Mouse (Mus musculus): ENCODE data around the gene Slc35b3.

Gene Slc35b3

GRCm38 (mm10) chr13:38960063-38961050 lies at the start of gene Slc35b3:
Slc35b3 (minus strand) TSS chr13:38960875.
- DNase-seq (ENCODE audit: low read depth, low spot score) = peak; percentile 86

GRCm38 (mm10) chr13:39010280-39010679 lies 49.6 kb upstream of the Slc35b3 start:
- DNase-seq (ENCODE audit: low read depth, low spot score) = no peak

- no peak for DNase-seq (ENCODE audit: low read depth, low spot score)
Measured at GRCm38 (mm10) chr13:39003101-39003762, 42.6 kb upstream of the Slc35b3 start.

GRCm38 (mm10) chr13:39002424-39002823 lies 41.7 kb upstream of the Slc35b3 start:
- no peak for DNase-seq (ENCODE audit: low read depth, low spot score)

GRCm38 (mm10) chr13:39001434-39001833 lies 40.8 kb upstream of the Slc35b3 start:
- DNase-seq (ENCODE audit: low read depth, low spot score) = no peak

- peak; percentile 46 for DNase-seq (ENCODE audit: low read depth, low spot score)
Measured at GRCm38 (mm10) chr13:38998958-38999357, 38.3 kb upstream of the Slc35b3 start.

DNA sequence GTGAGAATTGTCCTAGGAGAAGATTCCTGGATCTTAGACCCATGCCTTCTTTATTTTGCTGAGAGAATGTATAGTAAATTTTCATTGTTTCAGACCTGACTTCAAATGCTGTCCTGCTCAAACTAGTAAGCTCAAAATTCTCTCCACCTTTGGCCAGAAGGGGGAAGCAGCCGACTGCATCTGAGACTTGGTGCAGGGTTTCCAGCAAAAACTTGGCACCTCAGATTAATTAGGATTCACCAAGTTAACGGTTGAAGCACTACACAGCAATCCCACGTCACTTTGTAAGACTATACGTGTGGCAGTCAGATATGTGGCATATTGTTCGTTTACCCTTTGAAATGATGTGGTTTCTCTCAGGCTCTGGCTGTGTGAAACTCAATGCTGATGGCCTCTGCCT lies 31.9 kb upstream of the Slc35b3 start:
- peak; percentile 27 for DNase-seq (ENCODE audit: low read depth, low spot score)

DNA sequence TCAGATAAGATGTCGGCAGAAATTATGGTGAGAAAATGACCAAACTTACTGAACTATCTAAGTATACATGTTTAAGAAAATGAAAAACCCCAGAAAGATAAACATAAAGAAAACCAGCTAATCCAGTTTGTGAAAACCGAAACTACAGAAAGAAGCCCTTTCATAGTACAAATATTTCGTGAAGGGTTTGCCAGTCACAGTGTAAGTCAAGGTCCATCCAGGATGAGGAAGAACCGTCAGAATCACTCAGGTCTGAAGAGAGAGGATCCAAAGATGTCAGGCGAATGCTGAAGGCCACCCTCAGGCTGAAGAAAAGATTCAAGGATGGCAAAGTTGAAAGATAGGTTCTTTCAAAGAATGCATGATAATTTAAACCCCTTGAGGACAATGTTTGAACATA lies 23.1 kb upstream of the Slc35b3 start:
- no peak for DNase-seq (ENCODE audit: low read depth, low spot score)

DNA sequence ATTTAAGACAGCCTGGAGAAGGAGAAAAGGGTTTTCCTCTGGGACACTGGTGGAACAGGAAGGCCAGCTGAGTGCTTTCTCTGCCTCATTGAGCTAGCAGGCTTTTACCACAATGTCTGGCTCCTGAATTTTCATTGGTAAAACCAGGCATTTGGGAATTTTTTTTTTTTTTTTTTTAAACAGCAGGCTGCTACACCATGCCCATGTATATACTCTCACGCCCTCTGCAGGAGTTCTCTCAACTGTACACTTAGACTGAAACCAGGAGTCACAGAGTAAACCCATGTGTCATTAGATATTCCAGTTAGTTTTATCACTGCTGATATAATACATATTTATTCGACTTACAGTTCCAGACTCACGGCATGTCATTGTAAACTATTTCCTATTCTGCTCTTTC lies 20.2 kb upstream of the Slc35b3 start:
- DNase-seq (ENCODE audit: low read depth, low spot score) = no peak

DNA sequence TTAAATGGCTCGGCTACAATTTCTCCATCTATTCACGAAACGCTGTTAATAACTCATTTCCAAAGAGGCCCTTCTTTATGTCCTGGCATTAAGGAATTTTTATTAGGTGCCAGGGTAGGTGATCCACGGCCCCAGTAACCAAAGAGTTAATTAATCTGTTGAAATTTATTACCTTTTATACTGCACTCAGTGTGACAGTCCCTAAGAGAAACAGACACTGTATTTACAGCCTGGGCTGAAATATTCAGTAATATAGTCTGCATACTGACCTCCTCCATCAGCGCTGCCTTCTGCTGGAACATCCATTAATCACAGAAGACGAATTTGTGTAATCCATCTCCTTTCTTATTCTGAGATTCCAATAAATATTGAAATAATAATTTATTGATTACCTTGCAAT lies 16.3 kb upstream of the Slc35b3 start:
- no peak for DNase-seq (ENCODE audit: low read depth, low spot score)

DNA sequence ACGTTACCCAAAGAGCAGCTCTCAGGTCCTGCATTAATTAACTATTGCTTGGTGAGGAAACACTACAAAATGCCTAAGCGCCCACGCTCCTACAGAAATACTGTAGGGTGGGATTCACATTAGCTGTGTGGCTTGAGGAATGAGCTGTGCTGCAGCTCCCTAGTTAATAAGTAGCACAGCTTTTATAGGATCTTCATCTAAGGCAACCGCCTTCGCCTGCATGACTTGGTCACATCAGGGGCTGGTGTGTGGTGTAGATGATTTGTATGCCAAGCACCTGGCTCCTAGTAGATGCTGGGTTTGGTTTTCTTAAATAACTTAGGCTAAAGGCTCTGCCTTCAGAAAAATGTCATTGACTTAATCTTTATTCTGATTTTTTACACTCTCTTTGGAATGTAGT lies 15.2 kb upstream of the Slc35b3 start:
- DNase-seq (ENCODE audit: low read depth, low spot score) = no peak

DNA sequence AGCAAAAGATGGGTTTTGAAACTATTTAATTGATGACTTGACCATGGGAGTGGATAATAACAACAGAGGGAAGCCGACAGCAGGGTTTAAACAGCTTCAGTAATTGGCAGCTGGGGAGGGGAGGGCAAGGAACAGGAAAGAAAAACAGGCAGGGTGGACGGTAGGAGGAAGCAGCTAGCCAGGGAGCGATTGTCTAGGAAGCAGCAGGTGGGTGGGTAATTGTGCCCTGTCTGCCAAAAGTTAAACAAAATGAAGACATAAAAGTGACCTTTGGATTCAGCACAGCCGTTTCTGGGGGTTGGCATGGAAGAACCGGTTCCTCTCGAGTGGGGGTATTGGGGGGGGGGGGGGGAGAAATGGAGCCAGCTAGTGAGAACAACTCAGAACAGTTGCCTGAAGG lies 11.9 kb upstream of the Slc35b3 start:
- no peak for DNase-seq (ENCODE audit: low read depth, low spot score)

DNA sequence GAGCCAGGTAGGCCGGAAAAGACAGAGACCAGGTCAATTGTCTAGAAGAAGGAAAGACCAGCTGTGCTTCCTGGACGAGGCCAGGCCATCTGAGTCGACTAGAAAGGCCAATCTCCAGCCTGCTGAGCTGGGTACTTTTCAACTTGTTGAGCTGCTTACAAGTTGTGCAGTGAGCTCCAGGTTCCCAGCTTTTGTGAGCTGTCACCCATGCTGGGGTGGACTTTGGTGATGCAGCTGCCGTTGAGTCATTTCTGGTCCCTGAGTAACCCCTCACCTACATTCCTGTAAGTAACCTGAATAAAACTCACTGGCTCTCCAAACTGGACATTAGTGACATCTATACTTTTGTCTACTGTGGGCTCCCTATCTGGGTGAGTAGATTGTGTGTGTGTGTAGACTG lies 10.4 kb upstream of the Slc35b3 start:
- DNase-seq (ENCODE audit: low read depth, low spot score) = no peak

- DNase-seq (ENCODE audit: low read depth, low spot score) = no peak
Measured at GRCm38 (mm10) chr13:38967518-38967917, 6.8 kb upstream of the Slc35b3 start.

- DNase-seq (ENCODE audit: low read depth, low spot score) = no peak
Measured at GRCm38 (mm10) chr13:38966922-38967448, 6.3 kb upstream of the Slc35b3 start.

- DNase-seq (ENCODE audit: low read depth, low spot score) = no peak
Measured at GRCm38 (mm10) chr13:38962771-38963170, 2.1 kb upstream of the Slc35b3 start.

- no peak for DNase-seq (ENCODE audit: low read depth, low spot score)
Measured at GRCm38 (mm10) chr13:38958037-38958436, 2.6 kb downstream of the Slc35b3 start.

DNA sequence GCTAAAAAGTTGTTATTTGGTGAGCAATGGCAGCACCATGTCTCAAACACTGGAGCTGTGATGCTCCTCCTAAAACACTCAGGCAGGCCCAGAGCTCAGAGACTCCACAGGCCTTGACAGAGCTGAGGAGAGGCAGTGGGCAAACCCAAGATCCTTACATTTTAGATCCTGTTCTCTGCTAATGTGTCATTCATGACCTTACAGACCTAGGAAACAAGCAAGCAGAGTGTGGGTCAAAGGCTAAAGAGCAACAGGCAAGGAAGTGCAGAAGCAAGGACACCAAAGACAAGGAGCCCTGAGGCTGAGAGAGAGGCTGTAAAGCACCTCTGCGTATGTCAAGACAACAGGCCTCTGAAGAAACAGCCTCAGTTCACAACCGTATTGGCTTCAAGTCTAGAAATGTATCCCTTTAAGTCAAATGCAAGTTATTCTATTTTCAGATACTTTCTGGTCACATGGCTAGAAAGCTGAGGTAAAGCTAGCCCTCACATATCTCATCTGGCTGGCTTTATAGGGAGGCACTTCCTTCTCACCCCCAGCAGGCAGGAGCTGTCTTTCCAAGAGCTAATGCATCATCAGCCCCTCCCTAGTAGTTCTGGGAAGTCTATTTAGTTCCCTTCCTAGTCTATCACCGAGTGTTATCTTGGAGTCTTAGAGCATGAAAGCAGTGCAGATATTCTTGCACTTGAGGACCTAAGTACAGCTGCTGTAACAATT lies 14.2 kb downstream of the Slc35b3 start:
- DNase-seq (ENCODE audit: low read depth, low spot score) = no peak

DNA sequence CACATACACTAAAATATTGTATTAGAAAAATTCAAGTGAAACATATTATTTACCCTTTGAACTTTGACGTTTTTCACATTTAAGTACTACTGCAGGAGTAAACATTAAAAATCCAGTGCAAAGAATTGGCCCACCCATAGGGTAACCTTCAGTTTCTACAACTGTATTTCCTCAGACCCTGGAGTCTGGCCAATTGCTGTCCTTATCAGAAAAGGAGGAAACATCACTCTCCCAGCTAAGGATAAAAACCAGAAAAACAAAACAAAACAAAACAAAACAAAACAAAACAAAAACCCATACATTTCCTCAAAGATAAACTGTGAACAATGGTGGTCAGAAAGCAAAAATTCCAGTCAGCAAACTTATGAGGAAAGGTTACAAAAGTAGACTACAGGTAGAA lies 14.9 kb downstream of the Slc35b3 start:
- no peak for DNase-seq (ENCODE audit: low read depth, low spot score)

- no peak for DNase-seq (ENCODE audit: low read depth, low spot score)
Measured at GRCm38 (mm10) chr13:38944951-38945350, 15.7 kb downstream of the Slc35b3 start.

- no peak for DNase-seq (ENCODE audit: low read depth, low spot score)
Measured at GRCm38 (mm10) chr13:38941786-38942185, 18.9 kb downstream of the Slc35b3 start.

DNA sequence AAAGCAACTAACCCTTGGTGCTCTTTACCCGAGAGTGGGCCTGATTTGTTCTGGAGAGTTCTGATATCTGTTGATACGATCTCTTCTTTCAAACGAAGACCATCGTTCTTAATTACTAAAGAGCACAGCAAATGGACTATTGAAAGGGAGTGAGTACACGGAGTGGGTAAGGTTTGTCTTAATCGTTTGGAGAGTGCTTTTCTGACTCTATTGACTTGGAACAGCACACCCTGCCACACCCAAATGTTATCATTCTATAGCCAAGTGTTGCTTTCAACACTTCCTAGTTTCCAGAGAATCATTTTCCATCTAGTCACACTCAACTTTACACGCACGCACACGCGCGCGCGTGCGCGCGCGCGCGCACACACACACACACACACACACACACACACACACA lies 19.4 kb downstream of the Slc35b3 start:
- no peak for DNase-seq (ENCODE audit: low read depth, low spot score)

Data from forelimb bud, embryonic 11.5 days (tissue).